Mouse (Mus musculus): ENCODE results near the gene Spata9.

DNA sequence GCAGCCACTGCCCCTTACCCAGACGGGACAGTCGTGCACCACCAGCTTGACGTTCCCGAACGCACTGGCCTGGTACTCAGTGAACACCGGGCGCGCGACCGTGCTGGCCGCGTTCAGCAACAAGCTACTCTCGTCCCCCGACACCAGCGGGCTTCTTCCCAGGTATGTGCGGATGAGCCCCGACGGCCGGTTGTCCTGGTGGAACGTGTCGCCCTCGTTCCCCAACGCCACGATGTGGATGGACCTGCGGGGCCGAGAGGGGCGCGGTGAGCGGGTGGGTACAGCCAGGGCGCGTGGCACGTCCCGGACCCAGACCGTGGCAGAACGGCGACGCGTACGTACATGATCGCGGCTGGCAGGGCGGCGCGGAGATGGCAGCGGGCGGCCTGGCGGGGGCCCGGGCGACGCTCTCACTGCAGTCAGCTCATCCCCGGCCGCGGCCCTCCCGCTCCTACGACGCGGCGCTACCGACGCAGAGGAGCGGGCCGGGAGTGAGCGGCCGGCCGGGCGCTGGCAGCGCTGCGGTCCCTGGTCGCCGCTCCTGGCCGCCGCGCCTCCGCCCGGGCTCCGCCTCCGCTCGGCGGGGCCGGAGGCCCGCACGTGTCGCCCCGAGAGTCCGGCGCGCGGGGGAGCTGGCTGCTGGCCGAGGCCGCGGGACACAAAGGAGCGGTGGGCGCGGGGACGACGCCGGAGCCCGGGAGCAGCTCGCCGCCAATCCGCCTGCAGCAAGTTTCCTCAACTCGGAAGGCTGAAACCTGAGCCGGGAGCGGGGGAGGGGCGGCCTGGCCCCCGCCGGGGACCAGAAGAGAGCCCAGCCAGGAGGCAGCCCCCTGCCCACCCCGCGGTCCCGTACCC lies 23.5 kb upstream of the Spata9 start, which contains the start of gene Rhobtb3:
- no peak for TF ChIP-seq EP300 (IDR thresholded peaks at IDR 0.05; ENCODE audit: low read depth)
- no peak for TF ChIP-seq CTCF (IDR thresholded peaks at IDR 0.05; ENCODE audit: low read depth)
